Mouse (Mus musculus): ENCODE results near the gene Phpt1. TPM values are rescaled to one million over a fixed set of nuclear protein-coding genes. Genes with fewer than 3 reads are reported as not detected.

The Phpt1 gene
- polyA plus RNA-seq, 1 experiment from 2014 or later: 209 TPM

Other genes with a start within 250 kb of the Phpt1 start
- gene Man1b1, start 242.9 kb downstream of the Phpt1 start, polyA plus RNA-seq (2014; fragmentation: Nextera tagmentation; extraction: Ambion mirVana): 59.9 and 85.5 TPM in 2 replicates
- gene Dpp7, start 218.9 kb downstream of the Phpt1 start, polyA plus RNA-seq (2014; fragmentation: Nextera tagmentation; extraction: Ambion mirVana): 23.9 and 27.1 TPM in 2 replicates
- 4.6 and 5.2 TPM in 2 replicates for gene Uap1l1, start 209.5 kb downstream of the Phpt1 start, polyA plus RNA-seq (2014; fragmentation: Nextera tagmentation; extraction: Ambion mirVana)
- gene Sapcd2, start 202.9 kb downstream of the Phpt1 start, polyA plus RNA-seq (2014; fragmentation: Nextera tagmentation; extraction: Ambion mirVana): 6.9 and 7.8 TPM in 2 replicates
- 1.6 and 10.6 TPM in 2 replicates for gene Entpd2, start 179.3 kb downstream of the Phpt1 start, polyA plus RNA-seq (2014; fragmentation: Nextera tagmentation; extraction: Ambion mirVana)
- gene Npdc1, start 175.9 kb downstream of the Phpt1 start, polyA plus RNA-seq (2014; fragmentation: Nextera tagmentation; extraction: Ambion mirVana): 397 and 496 TPM in 2 replicates
- gene Fut7, start 152.0 kb downstream of the Phpt1 start, polyA plus RNA-seq (2014; fragmentation: Nextera tagmentation; extraction: Ambion mirVana): 0.17 and 0.23 TPM in 2 replicates
- gene Abca2, start 146.5 kb downstream of the Phpt1 start, polyA plus RNA-seq (2014; fragmentation: Nextera tagmentation; extraction: Ambion mirVana): 16.2 and 17.0 TPM in 2 replicates
- gene Clic3, start 118.4 kb downstream of the Phpt1 start, polyA plus RNA-seq (2014; fragmentation: Nextera tagmentation; extraction: Ambion mirVana): 1.5 and 2.4 TPM in 2 replicates
- 94.5 and 124 TPM in 2 replicates for gene Paxx, start 114.1 kb downstream of the Phpt1 start, polyA plus RNA-seq (2014; fragmentation: Nextera tagmentation; extraction: Ambion mirVana)
- gene Ptgds, start 105.2 kb downstream of the Phpt1 start, polyA plus RNA-seq (2014; fragmentation: Nextera tagmentation; extraction: Ambion mirVana): 5.6 and 87.6 TPM in 2 replicates
- not detected in 2 replicates for gene Lcn12, start 81.3 kb downstream of the Phpt1 start, polyA plus RNA-seq (2014; fragmentation: Nextera tagmentation; extraction: Ambion mirVana)
- 124 and 137 TPM in 2 replicates for gene Fbxw5, start 74.5 kb downstream of the Phpt1 start, polyA plus RNA-seq (2014; fragmentation: Nextera tagmentation; extraction: Ambion mirVana)
- 5.6 and 6.8 TPM in 2 replicates for gene C8g, start 73.5 kb downstream of the Phpt1 start, polyA plus RNA-seq (2014; fragmentation: Nextera tagmentation; extraction: Ambion mirVana)
- gene Traf2, start 28.3 kb downstream of the Phpt1 start, polyA plus RNA-seq (2014; fragmentation: Nextera tagmentation; extraction: Ambion mirVana): 12.6 and 14.8 TPM in 2 replicates
- 373 and 390 TPM in 2 replicates for gene Edf1, start 17.4 kb downstream of the Phpt1 start, polyA plus RNA-seq (2014; fragmentation: Nextera tagmentation; extraction: Ambion mirVana)
- 2.2 and 2.3 TPM in 2 replicates for gene Mamdc4, start 379 bp downstream of the Phpt1 start, polyA plus RNA-seq (2014; fragmentation: Nextera tagmentation; extraction: Ambion mirVana)
- 8.1 and 13.3 TPM in 2 replicates for gene Ajm1, start 6.5 kb upstream of the Phpt1 start, polyA plus RNA-seq (2014; fragmentation: Nextera tagmentation; extraction: Ambion mirVana)
- gene Rabl6, start 33.3 kb upstream of the Phpt1 start, polyA plus RNA-seq (2014; fragmentation: Nextera tagmentation; extraction: Ambion mirVana): 64.2 and 66.6 TPM in 2 replicates
- gene Ccdc183, start 42.5 kb upstream of the Phpt1 start, polyA plus RNA-seq (2014; fragmentation: Nextera tagmentation; extraction: Ambion mirVana): 0.33 and 0.43 TPM in 2 replicates
- gene Tmem141, start 46.8 kb upstream of the Phpt1 start, polyA plus RNA-seq (2014; fragmentation: Nextera tagmentation; extraction: Ambion mirVana): 48.5 and 55.3 TPM in 2 replicates
- 0.63 and 3.3 TPM in 2 replicates for gene Fcna, start 52.8 kb upstream of the Phpt1 start, polyA plus RNA-seq (2014; fragmentation: Nextera tagmentation; extraction: Ambion mirVana)
- gene Lcn8, start 77.9 kb upstream of the Phpt1 start, polyA plus RNA-seq (2014; fragmentation: Nextera tagmentation; extraction: Ambion mirVana): not detected in 2 replicates
- gene Lcn5, start 82.7 kb upstream of the Phpt1 start, polyA plus RNA-seq (2014; fragmentation: Nextera tagmentation; extraction: Ambion mirVana): not detected in 2 replicates
- not detected in 2 replicates for gene Lcn6, start 101.6 kb upstream of the Phpt1 start, polyA plus RNA-seq (2014; fragmentation: Nextera tagmentation; extraction: Ambion mirVana)
- not detected in 2 replicates for gene Lcn10, start 107.5 kb upstream of the Phpt1 start, polyA plus RNA-seq (2014; fragmentation: Nextera tagmentation; extraction: Ambion mirVana)
- not detected in 2 replicates for gene Obp2a, start 124.8 kb upstream of the Phpt1 start, polyA plus RNA-seq (2014; fragmentation: Nextera tagmentation; extraction: Ambion mirVana)
- gene Bmyc, start 131.5 kb upstream of the Phpt1 start, polyA plus RNA-seq (2014; fragmentation: Nextera tagmentation; extraction: Ambion mirVana): 138 and 160 TPM in 2 replicates
- not detected in 2 replicates for gene Obp2b, start 161.8 kb upstream of the Phpt1 start, polyA plus RNA-seq (2014; fragmentation: Nextera tagmentation; extraction: Ambion mirVana)
- not detected in 2 replicates for gene Lcn3, start 190.3 kb upstream of the Phpt1 start, polyA plus RNA-seq (2014; fragmentation: Nextera tagmentation; extraction: Ambion mirVana)
- gene Lcn11, start 201.8 kb upstream of the Phpt1 start, polyA plus RNA-seq (2014; fragmentation: Nextera tagmentation; extraction: Ambion mirVana): not detected in 2 replicates
- gene Gm13539, start 207.0 kb upstream of the Phpt1 start, polyA plus RNA-seq (2014; fragmentation: Nextera tagmentation; extraction: Ambion mirVana): not detected in 2 replicates
- not detected in 2 replicates for gene Glt6d1, start 240.6 kb upstream of the Phpt1 start, polyA plus RNA-seq (2014; fragmentation: Nextera tagmentation; extraction: Ambion mirVana)
- gene Lcn9, start 247.9 kb upstream of the Phpt1 start, polyA plus RNA-seq (2014; fragmentation: Nextera tagmentation; extraction: Ambion mirVana): not detected in 2 replicates